Mouse (Mus musculus) intestine, postnatal 0 days (tissue): ENCODE measurements around the gene Egfl8. TPM values are rescaled to one million over a fixed set of nuclear protein-coding genes. Genes with fewer than 3 reads are reported as not detected.

ENCODE experiments used
- ATAC-seq: fragments of 200-750 bp; cut with Nextera tagmentation; 2 replicates; pipeline ENCODE4 v1.8.0; 2017; ENCODE audit warnings: mild to moderate bottlenecking, moderate TSS enrichment, moderate library complexity
- H3K27ac ChIP-seq: fragments of 300-500 bp; sonication (generic); 2 replicates; pipeline ENCODE4 v1.5.1; 2014; ENCODE audit warnings: mild to moderate bottlenecking, low read depth, low read length, moderate library complexity
- H3K27me3 ChIP-seq: fragments of 300-500 bp; sonication (generic); replicated peaks from 2 replicates; pipeline ENCODE4 v1.6.1; 2014; ENCODE audit warnings: low read length, mixed read lengths; ENCODE audit not compliant: control insufficient read depth, insufficient read depth
- H3K36me3 ChIP-seq: fragments of 300-500 bp; sonication (generic); 2 replicates; pipeline ENCODE4 v1.6.1; 2014; ENCODE audit warnings: mild to moderate bottlenecking, moderate library complexity; ENCODE audit not compliant: control insufficient read depth, insufficient read depth
- H3K4me1 ChIP-seq: fragments of 300-500 bp; sonication (generic); replicated peaks from 2 replicates; pipeline ENCODE4 v1.6.1; 2014; ENCODE audit warnings: antibody characterized with exemption, low read length, mixed read lengths; ENCODE audit not compliant: control insufficient read depth, insufficient read depth
- H3K4me2 ChIP-seq: fragments of 300-500 bp; sonication (generic); replicated peaks from 2 replicates; pipeline ENCODE4 v1.6.1; 2014; ENCODE audit warnings: low read depth, mild to moderate bottlenecking, moderate library complexity
- H3K4me3 ChIP-seq: fragments of 300-500 bp; sonication (generic); 2 replicates; pipeline ENCODE4 v1.5.1; 2014; ENCODE audit warnings: low read depth, low read length
- H3K9ac ChIP-seq: fragments of 300-500 bp; sonication (generic); 2 replicates; pipeline ENCODE4 v1.6.1; 2014; ENCODE audit warnings: mild to moderate bottlenecking, low read depth, low read length
- H3K9me3 ChIP-seq: fragments of 300-500 bp; sonication (generic); 2 replicates; pipeline ENCODE4 v1.6.1; 2016; ENCODE audit warnings: mixed run types; ENCODE audit not compliant: control insufficient read depth
- CTCF ChIP-seq: sonication (generic); IDR thresholded peaks from 2 replicates; pipeline ENCODE4 v1.5.1; 2016; ENCODE audit warnings: low read depth, mild to moderate bottlenecking, control low read depth, antibody characterized with exemption, moderate library complexity
- WGBS: fragments of 180-500 bp; shearing (Covaris S2); extraction: QIAGEN DNeasy Blood & Tissue Kit; methylation state at CpG from one replicate; pipeline ENCODE4 v1.1.7; 2014; 5-methylcytosine and 5-hydroxymethylcytosine counted together
- polyA plus RNA-seq: library from polyadenylated mRNA; unstranded; fragments of >200 nt; fragmentation: Nextera tagmentation; extraction: Ambion mirVana; gene quantifications from 2 replicates; pipeline ENCODE4 v1.2.1, GENCODE M21; 2015

Egfl8 gene
- polyA plus RNA-seq, 1 experiment from 2014 or later = 2.5 TPM

GRCm38 (mm10) chr17:34652546-34652945, 36.8 kb upstream of the Egfl8 start:
- ATAC-seq = no peak
- H3K27me3 ChIP-seq = no peaks in the 10 kb centered on the region
- H3K9me3 ChIP-seq = no peaks in the 10 kb centered on the region
- H3K4me2 ChIP-seq = no peak overlapping the region
- peaks cover 33% of the 10 kb centered on the region for H3K36me3 ChIP-seq
- TF ChIP-seq CTCF = no peak
- no peak overlapping the region for H3K4me3 ChIP-seq
- 89% methylated on average over 10 of the region's 10 CpGs for WGBS
- no peak overlapping the region for H3K9ac ChIP-seq
- no peak overlapping the region for H3K27ac ChIP-seq
- H3K4me1 ChIP-seq = peaks cover 7% of the 10 kb centered on the region; the same call in 1 of the 2 replicates

DNA sequence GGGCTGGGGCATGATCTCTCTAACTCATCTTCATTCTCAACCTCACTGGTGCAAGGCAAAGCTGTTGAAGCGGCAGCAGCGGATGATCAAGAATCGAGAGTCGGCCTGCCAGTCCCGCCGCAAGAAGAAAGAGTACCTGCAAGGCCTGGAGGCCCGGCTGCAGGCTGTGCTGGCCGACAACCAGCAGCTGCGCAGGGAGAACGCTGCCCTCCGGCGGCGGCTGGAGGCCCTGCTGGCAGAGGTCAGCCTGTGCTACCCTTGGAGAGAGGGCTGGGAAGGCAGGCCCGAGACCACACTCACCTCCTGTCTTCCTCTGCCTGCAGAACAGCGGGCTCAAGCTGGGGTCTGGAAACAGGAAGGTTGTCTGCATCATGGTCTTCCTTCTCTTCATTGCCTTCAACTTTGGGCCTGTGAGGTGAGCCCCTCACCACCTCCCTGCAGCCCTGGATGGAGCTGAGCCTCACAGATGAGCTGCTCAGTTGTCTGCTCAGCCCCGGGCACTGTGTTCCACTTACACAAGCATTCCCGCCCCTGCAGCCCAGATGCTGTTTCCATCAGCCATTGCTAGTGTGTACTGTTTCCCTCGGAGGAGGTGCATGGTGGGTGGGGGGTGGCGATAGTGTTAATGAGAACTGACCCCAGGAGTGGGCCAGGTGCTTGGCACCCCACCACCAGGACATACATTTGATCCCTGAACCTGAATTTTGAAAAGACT, 35.9 kb upstream of the Egfl8 start:
- Histone ChIP-seq H3K9me3 (no peaks in the 10 kb centered on the region), H3K27me3 (no peaks in the 10 kb centered on the region), H3K4me1 (peaks cover 7% of the 10 kb centered on the region; the same call in 1 of the 2 replicates), H3K27ac (no peak overlapping the region), H3K36me3 (peaks cover 33% of the 10 kb centered on the region), H3K9ac (no peak overlapping the region), H3K4me2 (no peak overlapping the region), H3K4me3 (no peak overlapping the region)
- peak; percentile 77 for TF ChIP-seq CTCF
- no peak for ATAC-seq
- WGBS = 54% methylated on average over 19 of the region's 19 CpGs

GRCm38 (mm10) chr17:34650781-34651180, 35.0 kb upstream of the Egfl8 start:
- Histone ChIP-seq H3K9me3 (no peaks in the 10 kb centered on the region), H3K27me3 (no peaks in the 10 kb centered on the region), H3K27ac (no peak overlapping the region), H3K9ac (no peak overlapping the region), H3K4me3 (no peak overlapping the region), H3K4me2 (no peak overlapping the region), H3K36me3 (peaks cover 33% of the 10 kb centered on the region), H3K4me1 (no peaks in the 10 kb centered on the region)
- ATAC-seq = no peak
- WGBS = 96% methylated on average over 14 of the region's 14 CpGs
- TF ChIP-seq CTCF = no peak

GRCm38 (mm10) chr17:34649106-34649864, 33.5 kb upstream of the Egfl8 start:
- Histone ChIP-seq H3K27ac (no peak overlapping the region), H3K9me3 (no peaks in the 10 kb centered on the region), H3K4me2 (no peak overlapping the region), H3K4me3 (no peak overlapping the region), H3K4me1 (0 out of 2 replicates have a peak, but pooled peaks cover 4% of the 10 kb centered on the region), H3K27me3 (no peaks in the 10 kb centered on the region), H3K36me3 (peaks cover 33% of the 10 kb centered on the region), H3K9ac (no peak overlapping the region)
- ATAC-seq = no peak
- no peak for TF ChIP-seq CTCF
- WGBS = 87% methylated on average over 18 of the region's 18 CpGs

DNA sequence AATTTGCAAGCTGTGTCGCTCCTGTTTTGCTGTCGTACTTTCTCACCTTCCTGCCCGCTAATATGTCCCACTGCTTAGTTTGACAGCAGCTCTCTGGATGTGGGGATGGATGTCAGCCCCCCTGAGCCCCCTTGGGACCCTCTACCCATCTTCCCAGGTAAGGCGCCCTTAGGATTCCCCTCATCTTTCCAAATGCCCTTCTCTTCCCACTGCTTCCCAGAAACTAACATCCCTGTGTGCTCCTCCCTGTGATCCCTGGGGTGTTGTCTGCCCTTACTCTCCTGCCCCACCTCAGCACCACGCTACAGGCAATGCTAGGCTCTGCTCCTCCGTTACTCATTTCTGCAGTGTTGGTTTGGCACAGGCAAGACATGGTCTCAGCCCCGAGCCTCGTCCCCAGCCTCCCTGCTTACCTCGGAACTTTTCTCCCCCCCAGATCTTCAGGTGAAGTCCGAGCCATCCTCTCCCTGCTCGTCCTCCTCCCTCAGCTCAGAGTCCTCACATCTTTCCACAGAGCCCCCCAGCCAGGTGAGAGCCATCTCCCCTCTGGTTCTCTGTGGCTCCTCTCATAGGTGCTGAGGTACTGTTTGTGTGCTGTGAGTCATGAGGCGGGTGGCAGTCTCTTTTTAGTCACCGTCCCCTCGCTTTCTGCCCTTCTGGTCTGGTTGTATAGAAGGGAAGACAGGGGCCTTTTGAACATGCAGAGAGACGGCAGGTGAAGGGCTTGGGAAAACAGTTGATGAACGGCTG, 32.5 kb upstream of the Egfl8 start:
- Histone ChIP-seq H3K4me1 (0 out of 2 replicates have a peak, but pooled peaks cover 4% of the 10 kb centered on the region), H3K4me3 (no peak overlapping the region; the same call in 1 of the 2 replicates), H3K27me3 (no peaks in the 10 kb centered on the region), H3K9ac (no peak overlapping the region), H3K4me2 (peak overlapping the region; percentile 92), H3K27ac (no peak overlapping the region), H3K9me3 (no peaks in the 10 kb centered on the region), H3K36me3 (peaks cover 28% of the 10 kb centered on the region)
- ATAC-seq = no peak
- TF ChIP-seq CTCF = no peak
- WGBS = 86% methylated on average over 16 of the region's 16 CpGs
